Mouse (Mus musculus): ENCODE measurements around the gene Unc13c.
A peak's percentile ranks its signal among the peaks of the same experiment; 100 is the strongest.

Unc13c gene

DNA sequence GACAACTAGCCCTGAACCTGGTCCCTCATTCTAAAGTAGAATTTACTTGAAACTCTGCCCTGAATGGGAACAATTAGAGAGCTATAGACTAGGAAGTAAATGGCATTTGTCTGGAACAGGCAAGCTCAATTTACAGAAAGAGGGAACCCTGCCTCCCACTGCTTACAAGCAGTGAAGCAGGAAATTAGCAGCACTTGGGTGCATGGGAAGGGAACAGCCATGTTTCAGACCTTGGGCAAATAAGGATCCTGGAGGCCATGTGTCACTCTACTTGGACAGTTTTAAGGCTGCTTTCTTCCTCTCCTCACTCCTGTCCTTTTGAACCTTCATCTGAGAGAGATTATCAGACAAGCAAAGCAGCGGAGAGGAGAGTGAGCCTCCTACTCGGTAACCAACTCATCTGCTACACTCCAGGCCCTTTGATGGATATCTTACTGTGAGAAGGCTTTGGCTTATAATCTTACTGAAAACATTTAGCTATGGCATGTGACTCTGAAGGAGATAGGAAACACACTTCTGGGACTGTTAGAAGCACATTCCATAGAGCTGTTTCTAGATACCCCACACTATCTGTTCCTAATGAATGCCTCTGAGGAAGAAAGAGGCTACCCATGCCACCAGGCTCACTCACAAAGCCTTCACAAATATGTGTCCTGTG lies 101.2 kb downstream of the Unc13c start:
- DNase-seq, result no peak

DNA sequence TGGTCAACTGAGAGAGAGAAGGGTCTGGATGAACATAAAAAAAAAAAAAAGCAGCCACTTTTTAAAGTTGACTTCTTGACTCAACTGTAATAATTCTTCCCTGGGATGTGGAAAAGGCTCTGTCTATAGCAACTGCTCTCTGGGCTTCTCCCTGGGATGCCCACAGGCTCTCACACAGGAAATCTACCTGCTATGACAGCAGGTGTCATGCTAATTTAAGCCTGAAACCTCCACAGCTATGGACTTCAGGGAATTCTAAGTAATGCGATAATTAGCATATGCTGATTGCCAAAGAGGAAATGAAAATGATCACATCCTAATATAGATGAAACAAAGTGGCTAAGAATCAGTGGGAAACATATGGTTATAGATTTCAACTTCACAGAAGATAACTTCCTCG lies 102.1 kb downstream of the Unc13c start:
- DNase-seq, result no peak

DNA sequence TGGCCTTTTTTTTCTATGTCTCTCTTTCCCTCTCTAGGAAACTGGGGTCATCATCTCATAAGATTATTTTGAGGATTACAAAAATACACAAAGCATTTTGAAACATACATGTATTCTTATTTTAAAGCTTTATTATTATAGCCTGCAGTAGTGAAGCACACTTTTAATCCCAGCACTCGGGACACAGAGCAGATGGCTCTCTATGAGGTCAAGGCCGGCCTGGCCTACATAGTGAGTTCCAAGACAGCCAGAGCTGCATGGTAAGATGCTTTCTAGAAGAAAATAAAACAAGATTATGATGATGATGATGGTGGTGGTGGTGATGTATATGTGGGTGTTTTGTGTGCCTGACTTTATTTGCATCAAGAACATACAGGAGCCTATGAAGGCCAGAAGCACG lies 109.3 kb downstream of the Unc13c start:
- no peak for DNase-seq

DNA sequence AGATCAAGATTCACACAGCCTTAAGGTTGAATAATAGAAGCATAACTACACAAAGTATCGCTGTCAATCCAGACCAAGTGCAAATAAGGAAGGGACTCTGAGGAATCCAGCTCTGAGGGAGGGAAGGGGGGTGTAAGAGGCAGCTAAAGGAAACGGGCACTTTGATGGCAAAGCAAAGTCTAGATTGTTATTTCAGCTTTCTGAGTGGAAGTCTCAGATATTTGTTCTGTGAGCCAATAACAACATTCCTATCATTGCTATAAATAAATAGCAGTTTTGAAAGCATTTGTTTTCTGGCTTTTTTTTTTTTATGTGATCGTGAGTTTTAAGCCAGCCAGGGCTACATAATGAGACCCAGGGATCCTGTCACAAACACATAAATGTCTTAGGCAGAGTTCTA lies 114.5 kb downstream of the Unc13c start:
- no peak for DNase-seq

DNA sequence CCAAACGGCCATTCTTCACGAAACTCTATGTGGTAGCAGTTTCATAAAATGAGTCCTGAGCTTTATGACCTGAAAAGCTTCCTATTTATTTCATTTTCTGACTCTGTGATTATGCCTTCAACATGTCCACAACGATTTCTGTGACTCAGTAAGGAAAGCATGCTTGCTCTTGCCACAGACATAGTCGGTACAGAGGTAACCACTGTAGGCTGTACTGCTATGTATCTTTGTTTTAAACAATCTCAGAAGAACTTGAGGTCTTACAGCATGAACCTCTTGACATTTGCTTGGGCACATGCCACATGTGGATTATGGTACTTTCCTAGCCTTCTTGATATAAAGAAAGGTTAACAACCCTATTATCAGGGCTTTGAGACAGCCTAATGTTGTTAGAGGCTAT lies 162.1 kb downstream of the Unc13c start:
- no peak for DNase-seq

DNA sequence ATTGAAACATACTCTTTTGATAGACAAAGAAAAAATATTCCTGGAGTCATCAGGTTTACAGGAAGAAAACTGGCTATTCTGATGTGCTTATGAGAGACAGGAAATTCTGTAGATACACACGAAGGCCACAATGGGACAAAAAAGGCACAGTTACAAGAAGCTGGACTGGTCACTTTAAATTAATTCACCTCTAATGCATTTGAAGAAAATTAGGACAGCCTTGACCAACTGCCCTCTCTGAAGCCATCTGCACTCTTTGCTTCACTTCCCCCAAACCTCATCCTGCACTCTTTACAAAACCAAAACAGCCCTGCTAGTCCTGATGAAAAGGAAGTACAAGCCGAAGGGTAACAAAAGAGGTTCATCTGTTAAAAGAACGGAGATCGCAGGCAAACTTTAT lies 194.2 kb downstream of the Unc13c start:
- DNase-seq, result no peak

DNA sequence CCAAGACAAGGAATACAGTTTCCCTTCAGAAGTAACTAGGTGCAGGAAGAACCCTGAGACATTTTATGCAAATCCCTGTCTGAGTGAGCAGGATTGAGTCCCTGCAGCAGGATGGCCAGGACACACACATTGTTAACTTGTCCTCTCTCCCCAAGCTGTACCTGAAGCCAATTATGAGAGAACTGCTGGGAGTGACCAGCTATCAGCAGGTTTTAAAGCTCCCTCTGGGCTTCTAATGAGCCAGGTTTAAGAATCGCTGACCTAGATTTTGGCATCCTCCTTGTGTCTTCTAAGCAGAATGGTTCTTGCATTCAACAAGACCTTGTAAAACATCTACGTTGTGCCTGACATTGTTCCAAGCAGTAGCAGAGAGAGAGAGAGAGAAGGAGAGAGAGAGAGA lies 213.6 kb downstream of the Unc13c start:
- no peak for DNase-seq

DNA sequence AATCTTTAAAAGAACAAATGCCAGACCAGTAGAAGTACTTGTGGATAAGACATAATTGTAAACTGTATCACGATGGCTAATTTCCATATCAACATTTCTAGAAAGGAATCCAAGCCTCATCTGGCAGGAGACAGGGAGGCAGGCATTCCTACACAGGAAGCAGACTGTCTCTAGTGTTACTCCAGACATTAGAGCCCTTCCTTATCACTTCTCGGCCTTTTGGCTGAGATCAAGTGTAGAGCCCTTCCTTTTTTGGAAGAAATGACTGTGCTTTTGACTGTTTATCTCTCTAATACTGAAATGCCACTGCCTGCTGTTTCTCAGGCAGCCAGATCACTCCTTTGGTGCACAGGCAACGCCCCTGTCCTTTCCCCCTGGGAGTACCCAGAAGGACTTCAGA lies 215.3 kb downstream of the Unc13c start:
- no peak for DNase-seq

DNA sequence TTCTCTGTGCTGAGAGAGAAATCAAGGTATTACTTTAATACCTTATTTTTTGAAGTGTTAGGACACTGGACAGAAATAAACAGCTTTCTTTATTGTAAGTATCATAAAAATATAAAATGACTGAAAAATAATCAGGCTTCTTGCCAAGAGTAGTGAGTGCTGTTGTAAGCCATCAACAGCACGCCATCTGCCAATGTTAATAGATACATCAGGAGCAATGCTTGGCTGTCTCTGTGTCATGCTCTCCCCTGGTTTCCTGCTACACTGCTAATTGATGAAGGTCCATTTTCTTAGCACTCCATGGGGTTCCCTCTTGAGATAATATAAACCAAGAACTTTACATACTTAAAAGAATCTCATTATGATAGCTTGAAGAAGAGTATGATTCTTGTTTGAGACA lies 217.4 kb downstream of the Unc13c start:
- no peak for DNase-seq

DNA sequence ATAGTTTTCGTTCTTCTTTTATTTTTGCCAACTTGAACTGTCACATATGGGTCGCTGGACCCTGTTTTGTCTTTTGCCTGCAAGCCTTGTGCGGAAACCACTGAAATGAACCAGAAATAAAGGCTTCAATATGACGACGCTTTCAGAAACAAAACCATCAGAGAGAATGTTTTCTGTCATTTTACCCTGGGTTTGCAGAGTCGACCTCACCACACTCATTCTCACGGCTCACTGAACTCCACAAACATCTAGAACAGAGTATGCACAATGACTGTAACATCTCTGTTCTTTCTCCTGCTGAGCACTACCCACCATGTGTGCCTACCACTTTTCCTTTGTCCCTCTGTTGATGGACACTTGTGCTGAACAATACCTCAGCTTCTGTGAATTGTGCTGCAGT lies 234.3 kb downstream of the Unc13c start:
- no peak for DNase-seq

DNA sequence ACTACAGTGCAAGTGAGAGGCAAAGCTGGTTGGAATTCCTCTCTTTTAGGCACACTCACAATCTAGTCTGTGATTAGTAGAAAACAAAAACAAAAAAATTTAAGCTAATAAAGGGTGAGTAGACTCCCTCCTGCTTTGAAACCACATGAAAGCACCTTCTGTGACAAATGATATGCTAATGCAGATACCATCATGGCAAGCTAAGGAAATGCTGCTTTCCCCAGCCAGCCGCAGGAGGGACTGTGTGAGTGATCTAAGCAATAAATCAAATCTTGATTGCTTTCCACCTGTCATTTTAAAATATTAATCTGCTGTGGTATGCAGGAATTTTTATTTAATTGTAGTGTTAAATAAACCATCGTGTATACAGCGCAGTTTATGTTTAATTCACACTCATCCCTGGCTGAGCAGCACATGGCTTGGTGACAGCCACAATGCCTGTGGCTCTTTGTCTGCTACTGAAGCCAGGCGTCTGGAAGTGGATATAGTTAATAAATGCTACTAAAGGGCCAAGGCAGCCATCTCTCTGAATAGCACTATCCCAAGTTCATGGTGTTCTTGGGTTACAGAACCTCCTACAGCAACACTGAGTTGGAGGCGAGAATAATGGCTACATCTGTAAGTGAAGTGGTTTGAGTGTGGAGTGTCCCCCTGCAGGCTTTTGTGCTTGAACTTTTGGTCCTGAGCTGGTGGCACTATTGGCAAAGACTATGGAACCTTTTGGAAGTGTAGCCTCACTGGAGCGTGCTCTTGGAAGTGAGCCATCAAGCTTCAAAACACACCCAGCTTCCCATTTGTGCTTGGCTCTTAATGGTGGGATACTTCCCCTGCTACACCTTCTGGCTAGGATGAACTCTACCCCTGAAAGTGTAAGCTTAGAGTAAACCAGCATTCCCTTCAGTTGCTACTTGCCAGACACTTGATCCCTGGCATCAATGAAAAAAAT lies 242.8 kb downstream of the Unc13c start:
- no peak for DNase-seq

DNA sequence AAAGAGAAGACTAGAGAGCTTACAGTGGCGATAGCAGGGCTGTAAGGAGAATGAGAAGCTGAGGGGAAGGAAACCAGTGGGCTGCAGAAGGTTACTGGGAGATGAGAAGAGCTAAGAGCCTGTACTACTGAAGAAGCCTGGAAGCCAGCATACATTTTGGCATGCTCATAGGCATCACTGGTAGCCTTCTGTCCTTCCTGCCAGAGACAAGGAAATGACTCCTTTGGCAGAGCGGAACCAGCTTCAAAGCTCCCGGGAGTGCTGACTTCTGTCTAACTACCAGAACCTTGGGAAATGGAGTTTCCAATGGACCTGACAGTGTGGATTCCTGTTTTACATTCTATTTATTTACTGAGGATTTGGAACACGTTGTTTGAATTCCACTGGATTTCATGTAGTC lies 244.0 kb downstream of the Unc13c start:
- no peak for DNase-seq

DNA sequence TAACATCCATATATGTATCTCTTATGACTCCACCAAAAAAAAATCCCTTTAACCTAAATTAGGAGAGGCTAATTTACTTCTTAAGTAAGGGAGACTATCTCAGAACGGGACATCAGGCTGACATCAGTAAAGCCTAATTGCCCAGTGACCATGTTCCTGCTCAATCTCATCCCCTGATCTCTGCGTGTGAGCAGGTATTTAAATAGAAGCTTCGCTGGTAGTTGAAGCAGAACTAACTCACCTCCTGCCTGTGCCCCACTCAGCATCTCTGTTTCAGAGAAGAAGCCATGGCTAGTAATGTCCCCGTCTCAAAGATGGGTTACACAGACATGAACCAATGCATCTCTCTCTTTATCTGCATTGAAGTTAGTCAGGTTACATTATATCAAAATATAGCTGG lies 255.3 kb downstream of the Unc13c start:
- DNase-seq, result no peak

DNA sequence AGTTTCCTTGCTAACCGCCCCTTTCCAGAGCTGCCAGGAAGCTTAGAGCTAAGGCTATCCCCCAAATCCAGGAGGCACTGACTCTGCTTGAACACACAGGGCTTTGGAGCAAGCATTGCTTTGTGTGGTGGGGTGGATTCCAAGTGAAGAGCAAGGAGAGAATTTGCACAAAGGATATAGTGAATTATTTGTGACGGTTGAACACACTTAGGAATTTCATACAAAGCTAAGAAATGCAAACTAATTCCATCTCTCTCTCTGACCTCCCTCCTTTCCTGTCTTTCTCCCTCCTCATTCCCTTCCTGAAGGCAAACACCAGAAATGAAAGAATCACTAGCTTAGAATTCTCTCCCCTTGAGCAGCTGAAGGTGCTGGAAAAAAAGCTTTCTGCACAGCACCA lies 271.7 kb downstream of the Unc13c start:
- DNase-seq, result no peak

DNA sequence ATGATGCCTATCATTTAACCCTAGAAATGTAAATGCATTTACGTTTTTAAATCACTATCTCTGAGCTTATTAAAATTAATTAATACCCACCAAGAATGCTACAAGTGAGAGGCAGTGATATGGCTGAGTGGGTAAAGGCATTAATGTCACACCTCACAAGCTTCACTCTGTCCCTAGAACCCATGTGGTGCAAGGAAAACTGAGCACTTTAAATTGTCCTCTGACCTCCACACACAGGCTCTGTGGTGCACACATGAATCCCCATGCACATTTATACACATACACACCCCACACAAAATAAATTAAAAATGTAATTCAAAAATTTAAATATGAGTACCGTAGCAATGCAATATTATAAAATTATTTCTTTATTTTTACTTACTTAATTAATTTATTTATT lies 287.2 kb downstream of the Unc13c start:
- DNase-seq, result no peak

DNA sequence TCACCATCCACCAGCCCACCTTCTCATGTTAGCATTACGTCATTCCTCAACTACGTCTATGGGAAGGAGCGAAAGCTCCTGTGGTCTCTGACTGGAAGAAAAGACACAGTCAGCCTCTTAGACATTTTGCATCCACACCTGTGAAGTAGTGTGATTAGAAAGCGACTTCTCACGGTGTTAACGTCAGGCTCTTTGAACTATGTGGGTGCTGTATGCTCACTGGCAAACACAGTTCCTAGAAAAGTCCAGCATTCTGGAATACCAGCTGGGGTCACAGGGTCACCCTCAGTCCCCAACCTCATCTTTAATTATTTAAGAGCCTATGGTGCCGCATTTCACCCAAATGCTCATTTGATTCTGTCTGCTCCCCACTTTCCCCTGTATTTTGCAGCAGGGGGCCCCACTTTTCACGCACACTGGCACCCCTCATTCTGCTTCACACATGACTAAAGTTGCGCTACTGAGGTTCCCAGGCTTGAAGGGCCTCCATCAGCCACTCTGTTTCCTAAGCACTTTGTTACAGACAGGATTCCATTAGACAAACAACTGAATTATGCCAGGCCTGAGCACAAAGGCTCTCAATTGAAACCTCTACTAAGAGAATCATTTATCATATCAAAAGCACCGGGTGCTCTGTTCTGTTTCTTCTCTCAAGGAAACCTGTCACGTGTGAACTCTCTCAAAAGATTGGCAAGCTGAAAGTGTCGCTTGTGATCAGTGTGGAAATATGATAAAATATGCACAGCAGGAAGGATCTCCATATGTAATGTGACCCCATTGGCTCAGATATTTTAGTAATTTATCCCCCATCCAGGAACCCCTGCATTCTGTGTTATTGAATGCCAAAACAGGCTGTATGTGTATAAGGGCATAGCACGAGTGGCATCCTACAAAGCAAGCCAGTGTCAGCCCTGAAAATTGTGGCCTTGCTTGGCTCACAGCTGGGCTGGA lies 287.9 kb downstream of the Unc13c start:
- no peak for DNase-seq

DNA sequence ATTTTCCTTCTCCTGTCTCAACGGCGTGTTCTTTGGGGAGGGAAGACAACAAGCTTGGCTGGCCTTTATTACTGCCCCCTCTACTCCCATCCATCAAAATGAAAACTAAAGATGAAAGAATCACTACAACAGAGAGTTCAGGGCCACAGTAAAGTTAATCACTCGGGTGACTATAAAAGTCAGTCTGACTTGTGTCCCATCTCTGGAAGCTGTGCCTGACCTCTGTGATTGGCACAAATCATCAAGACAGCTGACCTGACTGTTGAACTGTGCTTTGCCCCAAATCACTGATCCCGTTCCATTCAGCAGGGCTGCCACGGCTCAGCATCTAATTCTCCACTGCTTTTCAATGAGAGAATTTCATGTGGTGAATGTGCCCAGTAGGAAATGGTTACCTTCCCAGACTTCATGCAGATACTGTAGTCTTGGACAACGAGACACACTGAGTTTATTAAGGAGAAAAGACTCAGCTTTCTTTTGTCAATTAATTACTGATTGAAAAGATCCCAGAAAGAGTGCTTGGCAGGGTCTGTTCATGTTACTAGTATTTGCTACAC lies 297.0 kb downstream of the Unc13c start:
- no peak for DNase-seq

DNA sequence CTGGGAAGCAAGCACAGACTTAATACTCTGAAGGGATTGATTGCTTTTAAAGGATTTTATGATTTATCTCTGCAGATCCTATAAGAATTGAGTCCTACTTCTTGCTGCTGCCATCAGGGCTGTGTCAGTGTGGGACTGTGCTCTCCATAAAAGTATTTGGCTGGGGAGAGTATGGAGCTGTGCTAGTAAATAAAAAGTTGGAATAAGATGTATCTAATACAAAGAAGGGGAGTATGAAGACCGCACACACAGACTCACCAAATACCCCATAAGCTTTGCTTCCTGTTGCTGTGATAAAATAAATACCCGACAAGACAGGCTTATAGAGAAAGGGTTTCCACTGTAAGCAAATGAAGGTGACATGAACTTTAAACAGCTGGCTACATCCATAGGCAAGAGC lies 298.7 kb downstream of the Unc13c start:
- no peak for DNase-seq

DNA sequence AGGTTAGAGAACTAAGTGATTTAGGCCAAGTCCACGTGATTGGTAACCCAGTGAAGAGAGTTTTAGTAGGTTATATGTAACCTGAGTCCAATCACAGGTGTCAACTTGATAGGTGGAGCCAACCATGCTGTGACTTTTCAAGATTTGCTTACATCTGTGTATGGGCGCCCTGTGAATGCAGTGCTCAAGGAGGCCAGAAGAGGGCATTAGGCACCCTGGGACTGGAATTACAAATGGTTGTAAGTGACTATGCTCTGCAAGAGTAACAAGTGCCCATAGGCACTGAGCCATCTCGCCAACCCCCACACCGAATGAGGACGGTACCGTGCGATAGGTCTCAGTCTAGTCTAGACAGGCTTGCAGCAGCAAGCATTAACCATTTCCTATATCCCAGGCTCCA lies 305.9 kb downstream of the Unc13c start:
- no peak for DNase-seq

DNA sequence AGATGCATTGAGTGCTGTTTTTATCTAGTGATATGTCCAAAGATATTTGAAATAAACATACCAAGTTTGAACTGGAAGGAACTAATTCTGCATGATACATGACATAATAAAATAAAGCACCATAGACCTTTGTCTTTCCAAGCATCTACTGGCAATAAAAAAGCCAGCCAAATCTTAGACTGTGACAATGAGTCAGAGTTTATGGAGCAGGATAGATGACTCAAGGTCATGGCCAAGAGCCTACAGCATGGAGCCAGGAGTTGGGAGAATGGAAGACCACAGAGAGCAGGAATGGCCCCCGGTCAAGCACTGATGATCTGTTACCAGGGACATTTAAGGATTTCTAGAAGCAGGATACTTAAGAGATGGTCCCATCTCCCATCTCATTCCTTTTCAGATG lies 319.7 kb downstream of the Unc13c start:
- DNase-seq, result no peak

DNA sequence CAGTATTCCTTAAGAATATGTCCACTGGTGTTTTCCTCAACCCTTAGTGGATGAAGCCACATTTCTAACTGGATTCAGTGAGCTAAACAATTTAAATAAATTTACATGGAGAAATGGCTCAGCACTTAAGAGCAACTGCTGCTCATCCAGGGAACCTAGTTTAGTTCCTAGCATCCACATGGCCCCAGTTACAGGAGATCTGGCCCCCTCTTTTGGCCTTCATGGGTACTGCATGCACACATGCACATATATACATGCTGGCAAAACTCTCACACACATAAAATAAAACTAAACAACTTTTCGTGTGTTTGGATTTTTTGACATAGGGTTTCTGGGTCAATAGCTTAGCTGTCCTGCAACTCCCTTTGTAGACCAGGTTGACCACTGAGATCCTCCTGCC lies 330.6 kb downstream of the Unc13c start:
- peak; percentile 8 for DNase-seq

DNA sequence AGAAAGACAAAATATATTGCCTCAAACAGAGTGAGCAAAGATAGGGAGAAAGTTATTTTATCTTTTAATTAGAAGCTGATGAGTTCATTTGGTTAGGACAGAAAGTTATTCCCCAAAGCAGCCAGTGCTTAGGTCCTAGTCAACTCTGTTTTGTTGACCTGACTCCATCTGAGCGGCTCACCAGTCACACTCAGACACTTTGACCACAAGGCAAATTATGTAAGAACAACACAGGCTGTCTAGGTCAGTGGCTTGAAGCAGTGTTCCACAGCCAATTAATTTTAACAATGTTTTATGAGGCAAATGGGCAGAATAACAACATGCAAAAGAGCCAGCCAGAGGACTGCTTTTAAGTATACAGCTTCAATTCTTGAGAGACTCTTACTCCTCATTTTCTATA lies 343.6 kb downstream of the Unc13c start:
- no peak for DNase-seq

DNA sequence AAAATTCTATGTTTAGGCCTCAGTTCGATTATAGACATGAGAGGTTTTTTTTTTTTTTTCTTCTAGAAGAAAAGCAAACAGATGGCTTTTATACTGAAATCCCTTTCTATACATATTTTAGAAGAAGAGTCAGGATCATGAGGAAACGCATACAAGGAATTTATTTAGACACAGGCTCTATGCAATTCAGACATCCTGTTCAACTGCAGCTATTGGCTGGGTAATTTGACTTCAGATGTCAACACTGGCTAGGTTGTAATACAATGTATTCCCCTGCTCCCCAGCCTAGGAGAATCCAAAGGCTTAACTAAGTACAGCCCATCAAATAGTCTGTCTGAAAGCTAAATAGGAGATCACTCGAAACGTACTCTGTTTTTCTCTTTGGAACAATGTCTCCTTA lies 355.9 kb downstream of the Unc13c start:
- no peak for DNase-seq

Data from thymus, postnatal 4 days (tissue).